Mouse (Mus musculus): ENCODE data around the gene Dazap1. TPM values are rescaled to one million over a fixed set of nuclear protein-coding genes. Genes with fewer than 3 reads are reported as not detected.
A peak's percentile ranks its signal among the peaks of the same experiment; 100 is the strongest.

Dazap1 gene
- polyA plus RNA-seq, 1 experiment from 2014 or later, result 45.7 TPM

Small RNA genes within 50 kb of the gene (microRNA-seq; reads per million reads assigned to microRNA genes)
- 1.4 reads per million, percentile 16 among the genes with 10 or more reads in this experiment for gene Mir6911

Other genes starting within 250 kb of the Dazap1 start
- gene Arhgap45, start 244.8 kb upstream of the Dazap1 start, polyA plus RNA-seq (2014; fragmentation: Nextera tagmentation; extraction: Ambion mirVana), result 6.8 and 8.0 TPM in 2 replicates
- gene Polr2e, start 221.7 kb upstream of the Dazap1 start, polyA plus RNA-seq (2014; fragmentation: Nextera tagmentation; extraction: Ambion mirVana), result 255 and 274 TPM in 2 replicates
- 607 and 623 TPM in 2 replicates for gene Gpx4, start 214.3 kb upstream of the Dazap1 start, polyA plus RNA-seq (2014; fragmentation: Nextera tagmentation; extraction: Ambion mirVana)
- gene Sbno2, start 155.9 kb upstream of the Dazap1 start, polyA plus RNA-seq (2014; fragmentation: Nextera tagmentation; extraction: Ambion mirVana), result 14.1 TPM in 2 replicates
- 27.0 and 27.5 TPM in 2 replicates for gene Stk11, start 145.7 kb upstream of the Dazap1 start, polyA plus RNA-seq (2014; fragmentation: Nextera tagmentation; extraction: Ambion mirVana)
- 590 and 627 TPM in 2 replicates for gene Atp5d, start 122.9 kb upstream of the Dazap1 start, polyA plus RNA-seq (2014; fragmentation: Nextera tagmentation; extraction: Ambion mirVana)
- gene Cbarp, start 120.7 kb upstream of the Dazap1 start, polyA plus RNA-seq (2014; fragmentation: Nextera tagmentation; extraction: Ambion mirVana), result 7.1 and 8.5 TPM in 2 replicates
- 25.5 and 28.9 TPM in 2 replicates for gene Midn, start 113.2 kb upstream of the Dazap1 start, polyA plus RNA-seq (2014; fragmentation: Nextera tagmentation; extraction: Ambion mirVana)
- gene Cirbp, start 95.5 kb upstream of the Dazap1 start, polyA plus RNA-seq (2014; fragmentation: Nextera tagmentation; extraction: Ambion mirVana), result 76.4 and 81.6 TPM in 2 replicates
- 15.8 and 16.7 TPM in 2 replicates for gene 1600002K03Rik, start 88.5 kb upstream of the Dazap1 start, polyA plus RNA-seq (2014; fragmentation: Nextera tagmentation; extraction: Ambion mirVana)
- 10.2 and 12.2 TPM in 2 replicates for gene Efna2, start 82.0 kb upstream of the Dazap1 start, polyA plus RNA-seq (2014; fragmentation: Nextera tagmentation; extraction: Ambion mirVana)
- 61.3 and 66.5 TPM in 2 replicates for gene Mum1, start 35.1 kb upstream of the Dazap1 start, polyA plus RNA-seq (2014; fragmentation: Nextera tagmentation; extraction: Ambion mirVana)
- 453 and 498 TPM in 2 replicates for gene Ndufs7, start 12.4 kb upstream of the Dazap1 start, polyA plus RNA-seq (2014; fragmentation: Nextera tagmentation; extraction: Ambion mirVana)
- 34.1 and 61.2 TPM in 2 replicates for gene Gamt, start 474 bp upstream of the Dazap1 start, polyA plus RNA-seq (2014; fragmentation: Nextera tagmentation; extraction: Ambion mirVana)
- gene Rps15, start 31.0 kb downstream of the Dazap1 start, polyA plus RNA-seq (2014; fragmentation: Nextera tagmentation; extraction: Ambion mirVana), result 1,236 and 1,315 TPM in 2 replicates
- 7.8 and 9.1 TPM in 2 replicates for gene Apc2, start 34.5 kb downstream of the Dazap1 start, polyA plus RNA-seq (2014; fragmentation: Nextera tagmentation; extraction: Ambion mirVana)
- 43.4 and 45.2 TPM in 2 replicates for gene 2310011J03Rik, start 59.1 kb downstream of the Dazap1 start, polyA plus RNA-seq (2014; fragmentation: Nextera tagmentation; extraction: Ambion mirVana)
- gene Pcsk4, start 68.0 kb downstream of the Dazap1 start, polyA plus RNA-seq (2014; fragmentation: Nextera tagmentation; extraction: Ambion mirVana), result 6.8 and 7.3 TPM in 2 replicates
- 42.4 and 58.1 TPM in 2 replicates for gene Reep6, start 68.5 kb downstream of the Dazap1 start, polyA plus RNA-seq (2014; fragmentation: Nextera tagmentation; extraction: Ambion mirVana)
- 8.1 and 8.7 TPM in 2 replicates for gene Adamtsl5, start 86.9 kb downstream of the Dazap1 start, polyA plus RNA-seq (2014; fragmentation: Nextera tagmentation; extraction: Ambion mirVana)
- 0.22 and 0.32 TPM in 2 replicates for gene Plk5, start 95.0 kb downstream of the Dazap1 start, polyA plus RNA-seq (2014; fragmentation: Nextera tagmentation; extraction: Ambion mirVana)
- gene Mex3d, start 126.2 kb downstream of the Dazap1 start, polyA plus RNA-seq (2014; fragmentation: Nextera tagmentation; extraction: Ambion mirVana), result 5.3 and 6.7 TPM in 2 replicates
- 203 and 206 TPM in 2 replicates for gene Mbd3, start 138.1 kb downstream of the Dazap1 start, polyA plus RNA-seq (2014; fragmentation: Nextera tagmentation; extraction: Ambion mirVana)
- gene Uqcr11, start 145.3 kb downstream of the Dazap1 start, polyA plus RNA-seq (2014; fragmentation: Nextera tagmentation; extraction: Ambion mirVana), result 941 and 1,108 TPM in 2 replicates
- gene Tcf3, start 172.2 kb downstream of the Dazap1 start, polyA plus RNA-seq (2014; fragmentation: Nextera tagmentation; extraction: Ambion mirVana), result 106 and 114 TPM in 2 replicates
- 0.04 and 0.09 TPM in 2 replicates for gene Onecut3, start 233.3 kb downstream of the Dazap1 start, polyA plus RNA-seq (2014; fragmentation: Nextera tagmentation; extraction: Ambion mirVana)

Data from intestine, embryonic 14.5 days (tissue).